Mouse (Mus musculus) large intestine, adult 2 months (tissue): ENCODE measurements at regions not wholly inside any gene's neighbourhood (a gene's known extent, or its start where the extent isn't known, plus 50 kb on each side); places are given as distances from the start of the nearest gene placed in this dataset.
"Not testable (repeated sequence)": the region's sequence is repeated elsewhere in the genome, so short reads cannot be mapped to it uniquely, and the experiment has no call there.

Experiments used
- DNase-seq: peaks from one replicate; pipeline ENCODE4 v3.0.0-alpha.2; 2012; ENCODE audit warnings: low read depth, low spot score
- WGBS: fragments of 180-500 bp; shearing (Covaris S2); methylation state at CpG from one replicate; pipeline ENCODE4 v1.1.7; 2018; 5-methylcytosine and 5-hydroxymethylcytosine counted together

- WGBS = 80% methylated on average over 5 of the region's 5 CpGs
- DNase-seq = no peak
Observed at GRCm38 (mm10) chr17:62172305-62172704, 708.8 kb downstream of the Efna5 start.

GRCm38 (mm10) chr17:62171532-62171931 lies 709.6 kb downstream of the Efna5 start:
- WGBS = 76% methylated on average over 4 of the region's 4 CpGs

GRCm38 (mm10) chr17:62161457-62161856 lies 719.7 kb downstream of the Efna5 start:
- 78% methylated on average over 1 of the region's 1 CpGs for WGBS

More at GRCm38 (mm10) chr17:62171532-62171931, 709.6 kb downstream of the Efna5 start:
- DNase-seq = no peak

GRCm38 (mm10) chr17:62160301-62160700 lies 720.8 kb downstream of the Efna5 start:
- DNase-seq = no peak
- 74% methylated on average over 2 of the region's 2 CpGs for WGBS

More at GRCm38 (mm10) chr17:62161457-62161856, 719.7 kb downstream of the Efna5 start:
- DNase-seq = no peak

- no peak for DNase-seq
- WGBS = 82% methylated on average over 3 of the region's 3 CpGs
Observed at GRCm38 (mm10) chr17:62135050-62135449, 746.1 kb downstream of the Efna5 start.

GRCm38 (mm10) chr17:62111703-62112102 lies 769.4 kb downstream of the Efna5 start:
- DNase-seq = not testable (repeated sequence)
- 92% methylated on average over 3 of the region's 3 CpGs for WGBS

- DNase-seq = no peak
Observed at GRCm38 (mm10) chr17:62109052-62109451, 772.1 kb downstream of the Efna5 start.

- 75% methylated on average over 4 of the region's 4 CpGs for WGBS
- DNase-seq = no peak
Observed at GRCm38 (mm10) chr17:62083281-62083680, 797.8 kb downstream of the Efna5 start.

- WGBS = 77% methylated on average over 7 of the region's 7 CpGs
- DNase-seq = no peak
Observed at GRCm38 (mm10) chr17:62077604-62078003, 803.5 kb downstream of the Efna5 start.

GRCm38 (mm10) chr17:62064939-62065338 lies 816.2 kb downstream of the Efna5 start:
- WGBS = 77% methylated on average over 1 of the region's 1 CpGs
- no peak for DNase-seq

- DNase-seq = no peak
- WGBS = 35% methylated on average over 3 of the region's 3 CpGs
Observed at GRCm38 (mm10) chr17:62058016-62058415, 823.1 kb downstream of the Efna5 start.

GRCm38 (mm10) chr17:62054801-62055200 lies 826.3 kb downstream of the Efna5 start:
- 32% methylated on average over 6 of the region's 6 CpGs for WGBS
- no peak for DNase-seq

- no peak for DNase-seq
- WGBS = 77% methylated on average over 3 of the region's 3 CpGs
Observed at GRCm38 (mm10) chr17:62048989-62049388, 832.1 kb downstream of the Efna5 start.

- DNase-seq = no peak
- 68% methylated on average over 1 of the region's 1 CpGs for WGBS
Observed at GRCm38 (mm10) chr17:62030614-62031013, 850.5 kb downstream of the Efna5 start.
